In genomic region chr11:120580190-120580589, GRCm38 (mm10) we compare ENCODE assay signal across 8 mouse cellular contexts. TPM values are rescaled to one million over a fixed set of nuclear protein-coding genes. Genes with fewer than 3 reads are reported as not detected.
DNase-seq lines count a peak whose midpoint lies in the region; ATAC-seq lines count a peak whose summit lies in the region.

No protein-coding gene starts in this region.

- no peaks in the 10 kb centered on the region for H3K27me3 ChIP-seq in embryonic facial prominence, embryonic 10.5 days (replicated peaks; ENCODE audit: low read depth, poor library complexity, severe bottlenecking)
- no peaks in the 10 kb centered on the region for H3K27me3 ChIP-seq in hindbrain, embryonic 13.5 days
- no peaks in the 10 kb centered on the region for H3K27me3 ChIP-seq in neural tube, embryonic 12.5 days (replicated peaks)

- peak overlapping the region; percentile 97 for H3K9ac ChIP-seq in hindbrain, embryonic 13.5 days
- H3K9ac ChIP-seq in neural tube, embryonic 12.5 days = peak overlapping the region; percentile 97

- H3K36me3 ChIP-seq in embryonic facial prominence, embryonic 10.5 days (replicated peaks) = peaks cover 68% of the 10 kb centered on the region
- H3K36me3 ChIP-seq in hindbrain, embryonic 13.5 days = peaks cover 38% of the 10 kb centered on the region
- H3K36me3 ChIP-seq in neural tube, embryonic 12.5 days = peaks cover 38% of the 10 kb centered on the region

- peaks cover 5% of the 10 kb centered on the region; the same call in 1 of the 2 replicates for H3K9me3 ChIP-seq in embryonic facial prominence, embryonic 10.5 days
- H3K9me3 ChIP-seq in hindbrain, embryonic 13.5 days = peaks cover 4% of the 10 kb centered on the region; the same call in 1 of the 2 replicates
- H3K9me3 ChIP-seq in neural tube, embryonic 12.5 days = no peaks in the 10 kb centered on the region

- peak overlapping the region; percentile 92 for H3K4me3 ChIP-seq in embryonic facial prominence, embryonic 10.5 days
- H3K4me3 ChIP-seq in hindbrain, embryonic 13.5 days = peak overlapping the region; percentile 92
- H3K4me3 ChIP-seq in neural tube, embryonic 12.5 days = peak overlapping the region; percentile 98

- H3K4me2 ChIP-seq in hindbrain, embryonic 13.5 days = peak overlapping the region; percentile 95
- peak overlapping the region; percentile 97 for H3K4me2 ChIP-seq in neural tube, embryonic 12.5 days (replicated peaks)

- 63% methylated on average over 7 of the region's 7 CpGs for WGBS in embryonic facial prominence, embryonic 10.5 days
- 60% methylated on average over 7 of the region's 7 CpGs for WGBS in hindbrain, embryonic 13.5 days
- 68% methylated on average over 7 of the region's 7 CpGs for WGBS in neural tube, embryonic 12.5 days

- no peak for ATAC-seq in hindbrain, embryonic 13.5 days (ENCODE audit: low FRiP score)
- ATAC-seq in neural tube, embryonic 12.5 days (ENCODE audit: low FRiP score, low read depth) = no peak
- no peak for ATAC-seq in monocyte, adult 5-6 weeks (replicated peaks; ENCODE audit: insufficient number of reproducible peaks, low FRiP score, low TSS enrichment, poor library complexity, severe bottlenecking)

- peak; percentile 35 for DNase-seq in layer of hippocampus, adult 9-11 months
- no peak for DNase-seq in layer of hippocampus, adult 11-12 months (ENCODE audit: low spot score)
- peak; percentile 19 for DNase-seq in embryonic facial prominence, embryonic 10.5 days (ENCODE audit: low spot score)
- peak; percentile 46 for DNase-seq in liver
- DNase-seq in embryo, embryonic 10 days (ENCODE audit: low spot score) = no peak

- H3K27ac ChIP-seq in embryonic facial prominence, embryonic 10.5 days (replicated peaks) = peak overlapping the region; percentile 96
- peak overlapping the region; percentile 98 for H3K27ac ChIP-seq in hindbrain, embryonic 13.5 days
- H3K27ac ChIP-seq in neural tube, embryonic 12.5 days = no peak overlapping the region

- H3K4me1 ChIP-seq in embryonic facial prominence, embryonic 10.5 days = peaks cover 37% of the 10 kb centered on the region
- H3K4me1 ChIP-seq in hindbrain, embryonic 13.5 days (replicated peaks) = peaks cover 31% of the 10 kb centered on the region
- peaks cover 30% of the 10 kb centered on the region for H3K4me1 ChIP-seq in neural tube, embryonic 12.5 days

RNA-seq across cellular contexts. Expression of gene Arhgdia, which starts 1.2 kb away (rescaled TPM):
- polyA plus RNA-seq in embryonic facial prominence, embryonic 10.5 days (2016; fragmentation: Nextera tagmentation; extraction: Ambion mirVana) = 735 and 777 TPM in 2 replicates
- 471 and 481 TPM in 2 replicates for polyA plus RNA-seq in hindbrain, embryonic 13.5 days (2015; fragmentation: Nextera tagmentation; extraction: Ambion mirVana)
- 582 and 606 TPM in 2 replicates for polyA plus RNA-seq in neural tube, embryonic 12.5 days (2016; fragmentation: Nextera tagmentation; extraction: Ambion mirVana)
- total RNA-seq in monocyte, adult 5-6 weeks (2017) = 163 to 262 TPM (median 173 TPM) in 3 replicates

RNA-seq across cellular contexts. Expression of gene P4hb, which starts 7.1 kb away (rescaled TPM):
- 556 and 565 TPM in 2 replicates for polyA plus RNA-seq in embryonic facial prominence, embryonic 10.5 days (2016; fragmentation: Nextera tagmentation; extraction: Ambion mirVana)
- polyA plus RNA-seq in hindbrain, embryonic 13.5 days (2015; fragmentation: Nextera tagmentation; extraction: Ambion mirVana) = 289 and 294 TPM in 2 replicates
- polyA plus RNA-seq in neural tube, embryonic 12.5 days (2016; fragmentation: Nextera tagmentation; extraction: Ambion mirVana) = 425 and 451 TPM in 2 replicates
- 331 to 434 TPM (median 349 TPM) in 3 replicates for total RNA-seq in monocyte, adult 5-6 weeks (2017)

RNA-seq across cellular contexts. Expression of gene Alyref, which starts 18.0 kb away (rescaled TPM):
- 620 and 640 TPM in 2 replicates for polyA plus RNA-seq in embryonic facial prominence, embryonic 10.5 days (2016; fragmentation: Nextera tagmentation; extraction: Ambion mirVana)
- 267 and 290 TPM in 2 replicates for polyA plus RNA-seq in hindbrain, embryonic 13.5 days (2015; fragmentation: Nextera tagmentation; extraction: Ambion mirVana)
- 509 and 592 TPM in 2 replicates for polyA plus RNA-seq in neural tube, embryonic 12.5 days (2016; fragmentation: Nextera tagmentation; extraction: Ambion mirVana)
- 78.4 to 113 TPM (median 112 TPM) in 3 replicates for total RNA-seq in monocyte, adult 5-6 weeks (2017)

RNA-seq across cellular contexts. Expression of gene Anapc11, which starts 18.0 kb away (rescaled TPM):
- polyA plus RNA-seq in embryonic facial prominence, embryonic 10.5 days (2016; fragmentation: Nextera tagmentation; extraction: Ambion mirVana) = 192 and 198 TPM in 2 replicates
- 179 and 192 TPM in 2 replicates for polyA plus RNA-seq in hindbrain, embryonic 13.5 days (2015; fragmentation: Nextera tagmentation; extraction: Ambion mirVana)
- 162 and 172 TPM in 2 replicates for polyA plus RNA-seq in neural tube, embryonic 12.5 days (2016; fragmentation: Nextera tagmentation; extraction: Ambion mirVana)
- 18.5 to 31.2 TPM (median 26.5 TPM) in 3 replicates for total RNA-seq in monocyte, adult 5-6 weeks (2017)

RNA-seq across cellular contexts. Expression of gene Npb, which starts 28.1 kb away (rescaled TPM):
- polyA plus RNA-seq in embryonic facial prominence, embryonic 10.5 days (2016; fragmentation: Nextera tagmentation; extraction: Ambion mirVana) = not detected in 2 replicates
- polyA plus RNA-seq in hindbrain, embryonic 13.5 days (2015; fragmentation: Nextera tagmentation; extraction: Ambion mirVana) = 0.79 and 1.3 TPM in 2 replicates
- 0.80 and 0.83 TPM in 2 replicates for polyA plus RNA-seq in neural tube, embryonic 12.5 days (2016; fragmentation: Nextera tagmentation; extraction: Ambion mirVana)
- total RNA-seq in monocyte, adult 5-6 weeks (2017) = not detected in 3 replicates

Comparison
In these comparisons a context has a peak if more than half of its experiments do, and no peak if none do; other contexts are left out.
1. DNase-seq: peak in layer of hippocampus, adult 9-11 months (single experiment), embryonic facial prominence, embryonic 10.5 days (single experiment) and liver (single experiment); none in layer of hippocampus, adult 11-12 months (single experiment) and embryo, embryonic 10 days (single experiment).
2. Peak in every context shown above with its lines, with median percentiles within 50 percentile points of each other: H3K4me3 ChIP-seq.